Comparison of ENCODE assay signal across 25 mouse cellular contexts in the genomic region with DNA sequence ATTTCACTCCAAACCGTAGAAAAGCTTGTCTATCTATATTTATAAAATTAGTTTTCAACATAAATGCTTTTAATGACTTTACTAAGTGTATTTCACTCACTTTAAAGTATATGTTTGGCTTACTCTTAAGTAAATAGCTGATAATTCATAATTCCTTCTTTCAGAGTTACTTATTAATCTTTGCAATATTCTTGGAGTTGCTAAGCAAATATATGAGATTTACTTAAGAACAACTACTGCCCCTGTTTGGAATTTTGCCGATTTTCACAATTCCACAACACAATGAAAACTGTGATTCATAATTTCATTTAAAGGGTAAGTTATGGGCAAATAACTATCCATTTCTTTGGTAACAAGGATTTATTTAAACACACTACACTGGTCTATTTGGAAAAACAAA.
"Had no signal": no experiment of that assay in that cellular context is flagged by ENCODE, and none has a peak within 500 bp of the region (broad histone marks: within the 10 kb centered on the region; RNA-seq: fewer than 3 reads in every experiment).

No protein-coding gene starts in this region.

- H3K27me3 ChIP-seq: heart, embryonic 12.5 days; hindbrain, embryonic 12.5 days; intestine, embryonic 15.5 days; limb, embryonic 12.5 days had no signal

- ATAC-seq: forebrain, embryonic 16.5 days; hindbrain, embryonic 16.5 days; inflammation-experienced regulatory T-cells, adult 6 months; intestine, embryonic 15.5 days; intestine, postnatal 0 days had no signal

- H3K9ac ChIP-seq: heart, embryonic 12.5 days; hindbrain, embryonic 12.5 days; hindbrain, embryonic 14.5 days; intestine, embryonic 15.5 days; limb, embryonic 12.5 days had no signal

- H3K9me3 ChIP-seq: heart, embryonic 10.5 days; heart, embryonic 12.5 days; hindbrain, embryonic 10.5 days; hindbrain, embryonic 12.5 days; intestine, embryonic 15.5 days; limb, embryonic 10.5 days; limb, embryonic 12.5 days had no signal

- H3K36me3 ChIP-seq: heart, embryonic 10.5 days; heart, embryonic 12.5 days; hindbrain, embryonic 10.5 days; hindbrain, embryonic 12.5 days; intestine, embryonic 15.5 days; limb, embryonic 10.5 days; limb, embryonic 12.5 days had no signal

- H3K4me2 ChIP-seq: heart, embryonic 12.5 days; hindbrain, embryonic 12.5 days; hindbrain, embryonic 14.5 days; intestine, embryonic 15.5 days; limb, embryonic 12.5 days had no signal

- DNase-seq: gastrocnemius, adult 2 months; gastrocnemius, postnatal 10 days; gastrocnemius, postnatal 25 days; heart, adult 18-20 months; heart, postnatal 10 days; heart, postnatal 4 days; kidney, adult 18-20 months; kidney, adult 8-10 months; kidney, postnatal 10 days; kidney, postnatal 25 days; kidney, postnatal 4 days had no signal

- H3K4me3 ChIP-seq: gastrocnemius, adult 2 months; heart, embryonic 10.5 days; heart, embryonic 12.5 days; hindbrain, embryonic 10.5 days; hindbrain, embryonic 12.5 days; intestine, embryonic 15.5 days; layer of hippocampus, adult 2 months; left cerebral cortex, adult 2 months; limb, embryonic 10.5 days; limb, embryonic 12.5 days had no signal

- H3K27ac ChIP-seq: gastrocnemius, adult 2 months; heart, embryonic 10.5 days; hindbrain, embryonic 10.5 days; hindbrain, embryonic 12.5 days; hindbrain, embryonic 14.5 days; intestine, embryonic 15.5 days; layer of hippocampus, adult 2 months; left cerebral cortex, adult 2 months; limb, embryonic 10.5 days; limb, embryonic 12.5 days had no signal

- H3K4me1 ChIP-seq: heart, embryonic 10.5 days; heart, embryonic 12.5 days; hindbrain, embryonic 10.5 days; hindbrain, embryonic 12.5 days; intestine, embryonic 15.5 days; limb, embryonic 10.5 days; limb, embryonic 12.5 days had no signal
